Comparison of ENCODE assay signal across 9 mouse cellular contexts in the genomic region with DNA sequence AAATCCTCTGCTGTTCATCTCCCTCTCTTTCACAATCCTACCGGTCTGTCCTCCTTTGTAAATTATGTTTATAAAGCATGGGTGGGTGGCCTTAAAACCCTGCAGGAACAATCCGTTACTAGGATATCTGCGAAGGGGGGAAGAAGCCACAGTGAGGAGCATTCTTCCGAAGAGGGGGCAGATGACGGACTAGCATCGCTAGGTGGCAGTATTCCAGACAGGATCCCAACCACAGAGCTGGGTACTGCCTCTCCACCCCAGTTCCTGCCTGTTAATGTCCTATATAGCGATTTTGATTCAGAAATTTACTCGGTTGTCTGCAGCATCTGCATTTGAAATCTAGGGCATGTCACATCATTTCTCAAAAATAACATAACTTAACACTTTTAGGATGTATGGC.
A peak's percentile ranks its signal among the peaks of the same experiment; 100 is the strongest.
DNase-seq lines count a peak whose midpoint lies in the region; ATAC-seq and TF ChIP-seq lines count a peak whose summit lies in the region.
"Had no signal": no experiment of that assay in that cellular context is flagged by ENCODE, and none has a peak within 500 bp of the region (broad histone marks: within the 10 kb centered on the region; RNA-seq: fewer than 3 reads in every experiment).

No protein-coding gene starts in this region.

- WGBS in kidney, embryonic 14.5 days = 16% methylated on average over 8 of the region's 8 CpGs
- WGBS in limb, embryonic 14.5 days = 20% methylated on average over 8 of the region's 8 CpGs

- TF ChIP-seq POLR2A in limb, embryonic 14.5 days (IDR thresholded peaks at IDR 0.05; ENCODE audit: borderline replicate concordance, extremely low read depth, insufficient read depth, insufficient read length) = no peak

- no peaks in the 10 kb centered on the region for H3K9me3 ChIP-seq in kidney, embryonic 14.5 days (ENCODE audit: control insufficient read depth, low read length)
- no peaks in the 10 kb centered on the region for H3K9me3 ChIP-seq in limb, embryonic 14.5 days (ENCODE audit: control insufficient read depth, low read length)

- H3K4me3 ChIP-seq in kidney, embryonic 14.5 days (ENCODE audit: low read length) = no peak overlapping the region
- H3K4me3 ChIP-seq in limb, embryonic 14.5 days (replicated peaks; ENCODE audit: low read length) = no peak overlapping the region
- H3K4me3 ChIP-seq: myocyte had no signal

- H3K27me3 ChIP-seq in kidney, embryonic 14.5 days (ENCODE audit: control insufficient read depth, insufficient read depth, low read length) = no peaks in the 10 kb centered on the region
- H3K27me3 ChIP-seq in limb, embryonic 14.5 days (ENCODE audit: control insufficient read depth, insufficient read depth, low read length) = no peaks in the 10 kb centered on the region

- peak; percentile 76 for ATAC-seq in kidney, embryonic 14.5 days (ENCODE audit: low FRiP score, low TSS enrichment)
- ATAC-seq in limb, embryonic 14.5 days (ENCODE audit: low FRiP score, low read depth) = no peak
- ATAC-seq in monocyte, adult 5-6 weeks (replicated peaks; ENCODE audit: insufficient number of reproducible peaks, low FRiP score, low TSS enrichment, poor library complexity, severe bottlenecking) = peak; percentile 96

- no peak overlapping the region for H3K27ac ChIP-seq in kidney, embryonic 14.5 days (ENCODE audit: low read depth, low read length)
- H3K27ac ChIP-seq in limb, embryonic 14.5 days (replicated peaks; ENCODE audit: low read depth, low read length) = no peak overlapping the region

- no peak overlapping the region for H3K9ac ChIP-seq in kidney, embryonic 14.5 days (ENCODE audit: low read depth, low read length)
- no peak overlapping the region for H3K9ac ChIP-seq in limb, embryonic 14.5 days (ENCODE audit: low read depth, low read length, severe bottlenecking)

- no peak overlapping the region for H3K4me2 ChIP-seq in kidney, embryonic 14.5 days (replicated peaks; ENCODE audit: low read depth, low read length)
- no peak overlapping the region for H3K4me2 ChIP-seq in limb, embryonic 14.5 days (replicated peaks; ENCODE audit: low read depth, low read length, severe bottlenecking)

- peak; percentile 30 for DNase-seq in ovary, adult 18-20 months (ENCODE audit: low spot score)
- DNase-seq in ovary, postnatal 10 days (ENCODE audit: low spot score) = no peak
- peak; percentile 69 to 73 for DNase-seq in cerebellum, postnatal 36 days
- peak; percentile 38 for DNase-seq in gastrocnemius, postnatal 10 days
- peak; percentile 71 for DNase-seq in limb, embryonic 14.5 days (ENCODE audit: low spot score)
- peak; percentile 38 to 72 for DNase-seq in spleen, postnatal 4 days (ENCODE audit: low spot score in 2 of 2)

- H3K36me3 ChIP-seq in kidney, embryonic 14.5 days (ENCODE audit: control insufficient read depth, insufficient read depth, low read length) = no peaks in the 10 kb centered on the region
- H3K36me3 ChIP-seq in limb, embryonic 14.5 days (ENCODE audit: control insufficient read depth, insufficient read depth, low read length) = no peaks in the 10 kb centered on the region

- no peaks in the 10 kb centered on the region for H3K4me1 ChIP-seq in kidney, embryonic 14.5 days (ENCODE audit: control insufficient read depth, insufficient read depth, low read length)
- H3K4me1 ChIP-seq in limb, embryonic 14.5 days (ENCODE audit: control insufficient read depth, insufficient read depth, low read length) = no peaks in the 10 kb centered on the region
